Comparison of ENCODE assay signal across 8 mouse cellular contexts in genomic region chr3:101379789-101380188, GRCm38 (mm10). TPM values are rescaled to one million over a fixed set of nuclear protein-coding genes. Genes with fewer than 3 reads are reported as not detected.
DNase-seq lines count a peak whose midpoint lies in the region; ATAC-seq and TF ChIP-seq lines count a peak whose summit lies in the region.

No protein-coding gene starts in this region.

- peak overlapping the region; percentile 89 for H3K4me2 ChIP-seq in hindbrain, embryonic 14.5 days (replicated peaks)
- peak overlapping the region; percentile 91 for H3K4me2 ChIP-seq in limb, embryonic 14.5 days (replicated peaks; ENCODE audit: low read depth, low read length, severe bottlenecking)

- peaks cover 58% of the 10 kb centered on the region for H3K4me1 ChIP-seq in hindbrain, embryonic 14.5 days (replicated peaks; ENCODE audit: control insufficient read depth, insufficient read depth, low read length)
- peaks cover 61% of the 10 kb centered on the region for H3K4me1 ChIP-seq in limb, embryonic 14.5 days (ENCODE audit: control insufficient read depth, insufficient read depth, low read length)
- H3K4me1 ChIP-seq in thymus, adult 2 months (replicated peaks; ENCODE audit: control insufficient read depth, insufficient read depth, low read length), result peaks cover 13% of the 10 kb centered on the region

- DNase-seq in 3134 (ENCODE audit: extremely low read depth, insufficient read length, low spot score) (peak; percentile 72), adipocyte (ENCODE audit: low spot score) (peak; percentile 48)
- DNase-seq in frontal cortex, postnatal 10 days (ENCODE audit: low spot score in 2 of 2), result peak; percentile 52 to 59
- DNase-seq in hindbrain, embryonic 14.5 days (ENCODE audit: low spot score), result no peak
- no peak for DNase-seq in limb, embryonic 14.5 days (ENCODE audit: low spot score)
- DNase-seq in right cerebral cortex, postnatal 36 days (ENCODE audit: low spot score in 2 of 2), result peak; percentile 63 to 80
- DNase-seq in thymus, adult 2 months, result no peak

- no peaks in the 10 kb centered on the region for H3K9me3 ChIP-seq in hindbrain, embryonic 14.5 days (ENCODE audit: control insufficient read depth, low read length)
- no peaks in the 10 kb centered on the region for H3K9me3 ChIP-seq in limb, embryonic 14.5 days (ENCODE audit: control insufficient read depth, low read length)

- peak overlapping the region; percentile 89 for H3K4me3 ChIP-seq in hindbrain, embryonic 14.5 days (replicated peaks; ENCODE audit: low read length)
- peak overlapping the region; percentile 82 for H3K4me3 ChIP-seq in limb, embryonic 14.5 days (replicated peaks; ENCODE audit: low read length)
- H3K4me3 ChIP-seq in thymus, adult 2 months (ENCODE audit: control insufficient read depth, insufficient read depth, low read length), result no peak overlapping the region

- ATAC-seq in hindbrain, embryonic 14.5 days (ENCODE audit: low FRiP score), result peak; percentile 22; the same call in 1 of the 2 replicates
- ATAC-seq in limb, embryonic 14.5 days (ENCODE audit: low FRiP score, low read depth), result no peak
- no peak for ATAC-seq in CD4-positive, CD25-positive, alpha-beta regulatory T cell, adult 4 months

- peak overlapping the region; percentile 81 for H3K9ac ChIP-seq in hindbrain, embryonic 14.5 days
- peak overlapping the region; percentile 35; the same call in 1 of the 2 replicates for H3K9ac ChIP-seq in limb, embryonic 14.5 days (ENCODE audit: low read depth, low read length, severe bottlenecking)

- H3K27me3 ChIP-seq in hindbrain, embryonic 14.5 days (ENCODE audit: control insufficient read depth, insufficient read depth, low read length), result no peaks in the 10 kb centered on the region
- no peaks in the 10 kb centered on the region for H3K27me3 ChIP-seq in limb, embryonic 14.5 days (ENCODE audit: control insufficient read depth, insufficient read depth, low read length)
- H3K27me3 ChIP-seq in thymus, adult 2 months (ENCODE audit: control insufficient read depth, insufficient read depth, low read length), result peaks cover 3% of the 10 kb centered on the region; the same call in 1 of the 2 replicates

- no peak for TF ChIP-seq CTCF in thymus, adult 2 months (IDR thresholded peaks at IDR 0.05; ENCODE audit: borderline replicate concordance, control insufficient read depth, extremely low read depth, insufficient read depth, low read length, poor library complexity)

- WGBS in hindbrain, embryonic 14.5 days, result 17% methylated on average over 4 of the region's 4 CpGs
- WGBS in limb, embryonic 14.5 days, result 14% methylated on average over 4 of the region's 4 CpGs
- 95% methylated on average over 4 of the region's 4 CpGs for WGBS in thymus, adult 2 months

- no peak for TF ChIP-seq POLR2A in limb, embryonic 14.5 days (IDR thresholded peaks at IDR 0.05; ENCODE audit: borderline replicate concordance, extremely low read depth, insufficient read depth, insufficient read length)
- no peak for TF ChIP-seq POLR2A in thymus, adult 2 months (IDR thresholded peaks at IDR 0.05; ENCODE audit: control insufficient read depth, extremely low read depth, insufficient read depth, low read length, poor library complexity)

- H3K36me3 ChIP-seq in hindbrain, embryonic 14.5 days (replicated peaks; ENCODE audit: control insufficient read depth, insufficient read depth), result no peaks in the 10 kb centered on the region
- H3K36me3 ChIP-seq in limb, embryonic 14.5 days (ENCODE audit: control insufficient read depth, insufficient read depth, low read length), result no peaks in the 10 kb centered on the region
- no peaks in the 10 kb centered on the region for H3K36me3 ChIP-seq in thymus, adult 2 months (ENCODE audit: control insufficient read depth, insufficient read depth, low read length)

- 0 out of 2 replicates have a peak overlapping the region, but pooled peaks have one; percentile 21 for H3K27ac ChIP-seq in hindbrain, embryonic 14.5 days
- H3K27ac ChIP-seq in limb, embryonic 14.5 days (replicated peaks; ENCODE audit: low read depth, low read length), result 0 out of 2 replicates have a peak overlapping the region, but pooled peaks have one; percentile 41
- H3K27ac ChIP-seq in thymus, adult 2 months (ENCODE audit: control insufficient read depth, insufficient read depth, low read length), result no peak overlapping the region

RNA-seq across cellular contexts. Expression of gene Igsf3, which starts 2.9 kb away (rescaled TPM):
- 48.8 and 51.7 TPM in 2 replicates for polyA plus RNA-seq in hindbrain, embryonic 14.5 days (2014; fragmentation: Nextera tagmentation; extraction: Ambion mirVana)
- 20.4 and 27.4 TPM in 2 replicates for polyA plus RNA-seq in limb, embryonic 14.5 days (2012; rRNA removed)
- 38.4 and 43.2 TPM in 2 replicates for polyA plus RNA-seq in limb, embryonic 14.5 days (2014; fragmentation: Nextera tagmentation; extraction: Ambion mirVana)
- polyA plus RNA-seq in thymus, adult 2 months (2012; rRNA removed), result 8.6 and 9.7 TPM in 2 replicates
- polyA plus RNA-seq in CD4-positive, CD25-positive, alpha-beta regulatory T cell, adult 4 months (2017; shearing (Covaris generic)), result 1 to 10 TPM; 3.7 to 4.4 TPM

Comparison
In these comparisons a context has a peak if more than half of its experiments do, and no peak if none do; other contexts are left out.
1. DNase-seq: peak in 3134 (single experiment), adipocyte (single experiment), frontal cortex, postnatal 10 days (2 of 2) and right cerebral cortex, postnatal 36 days (2 of 2); none in hindbrain, embryonic 14.5 days (single experiment), limb, embryonic 14.5 days (single experiment) and thymus, adult 2 months (single experiment).